Mouse (Mus musculus) CD4-positive naive resting alpha-beta T cell, adult 57 days (primary cell): ENCODE results near the gene Col8a1. TPM values are rescaled to one million over a fixed set of nuclear protein-coding genes. Genes with fewer than 3 reads are reported as not detected.

Experiments used
- total RNA-seq: library from RNA; stranded (reverse); gene quantifications from one replicate; pipeline ENCODE4 v1.2.4, GENCODE M21; 2023

Col8a1 gene
- total RNA-seq: not detected

GRCm38 (mm10) chr16:57754526-57755125 lies at the start of gene Col8a1:
Col8a1 (minus strand) TSS chr16:57754737.

GRCm38 (mm10) chr16:57606444-57607227 lies 147.9 kb downstream of the Col8a1 start, which contains the start of gene Cmss1:
Cmss1 (minus strand) TSS chr16:57606864.

Other genes starting within 250 kb of the Col8a1 start
- 16.8 TPM for gene Cmss1, start 147.9 kb downstream of the Col8a1 start, total RNA-seq